Mouse (Mus musculus): Measurements from ENCODE around the gene Cnksr2. TPM values are rescaled to one million over a fixed set of nuclear protein-coding genes. Genes with fewer than 3 reads are reported as not detected.

Cnksr2 gene
- total RNA-seq (2021) = 1 to 10 TPM; 4.5 to 6.6 TPM
- long read RNA-seq, experiment 1 = 0 reads
- long read RNA-seq, experiment 2, partial matches to known transcripts = 0 of 2 reads
- long read RNA-seq, experiment 2, other reads (novel, unspliced or antisense) = 2 of 2 reads

- DNase-seq = peak; percentile 14
Observed at GRCm38 (mm10) chrX:158043057-158043843, at the start of gene Cnksr2. Cnksr2 (minus strand) TSS chrX:158043294.

- no peak for DNase-seq
Observed at GRCm38 (mm10) chrX:158043844-158044140, 698 bp upstream of the Cnksr2 start.

GRCm38 (mm10) chrX:158042255-158043056 lies 638 bp downstream of the Cnksr2 start:
- peak; percentile 1 for DNase-seq

DNA sequence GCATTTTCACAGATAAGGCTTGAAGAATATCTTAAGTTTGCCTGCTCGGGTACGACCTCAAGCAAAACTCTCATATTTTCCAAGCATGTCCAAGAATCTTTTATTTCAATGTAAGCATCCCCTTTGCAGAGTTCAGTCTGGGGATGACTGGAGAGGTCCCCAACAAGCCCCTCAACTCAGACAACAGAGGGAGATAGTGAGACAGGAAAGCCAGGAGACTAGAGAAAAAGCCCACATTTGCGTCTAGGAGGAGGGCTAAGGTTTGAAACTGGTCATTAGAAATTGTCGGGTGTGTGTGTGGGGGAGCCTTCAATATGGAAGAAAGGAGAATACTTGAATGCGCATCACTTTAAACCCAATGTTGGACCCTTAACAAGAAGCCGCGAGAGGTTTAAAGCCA lies 1.4 kb downstream of the Cnksr2 start:
- no peak for DNase-seq

DNA sequence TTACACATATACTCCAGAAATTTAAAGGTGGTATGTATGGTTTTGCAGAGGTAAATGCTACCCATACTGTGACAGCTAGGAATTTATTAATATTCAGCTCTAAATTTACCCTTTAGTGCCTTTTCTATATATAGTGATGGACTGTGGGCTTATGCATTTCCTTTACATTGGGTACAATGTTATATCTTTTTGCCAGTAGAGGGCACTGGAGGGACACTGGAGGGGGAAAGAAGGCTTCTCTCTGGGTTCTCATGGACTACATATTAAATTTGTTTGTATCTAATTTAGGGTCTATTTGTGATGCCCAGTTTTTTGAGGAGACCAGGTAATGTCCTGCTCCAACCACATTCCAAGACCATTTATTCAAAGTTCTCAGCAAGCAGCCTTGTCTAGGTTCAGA lies 91.4 kb downstream of the Cnksr2 start:
- DNase-seq = no peak

- no peak for DNase-seq
Observed at GRCm38 (mm10) chrX:157949256-157949655, 93.8 kb downstream of the Cnksr2 start.

- no peak for DNase-seq
Observed at GRCm38 (mm10) chrX:157945121-157945520, 98.0 kb downstream of the Cnksr2 start.

DNA sequence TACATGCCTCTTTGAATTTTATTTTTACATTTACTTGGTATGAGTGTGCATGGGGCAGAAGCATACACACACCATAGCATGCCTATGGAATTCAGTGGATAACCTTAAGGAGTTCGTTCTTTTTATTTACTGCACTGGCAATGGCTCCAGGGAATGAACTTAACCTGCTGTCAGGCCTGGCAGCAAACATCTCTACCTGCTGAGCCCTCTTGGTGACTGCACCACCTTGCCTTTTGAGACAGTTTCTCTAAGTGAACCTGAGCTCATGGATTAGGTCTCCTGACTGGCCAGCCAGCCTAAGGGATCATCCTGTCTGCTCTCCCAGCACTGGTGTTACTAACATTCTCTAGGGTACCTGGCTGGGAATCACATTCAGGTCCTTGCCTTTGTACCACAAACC lies 106.5 kb downstream of the Cnksr2 start:
- DNase-seq = no peak

- DNase-seq = no peak
Observed at GRCm38 (mm10) chrX:157920093-157920492, 123.0 kb downstream of the Cnksr2 start.

GRCm38 (mm10) chrX:157829983-157830382 lies 213.1 kb downstream of the Cnksr2 start:
- no peak for DNase-seq

- DNase-seq = no peak
Observed at GRCm38 (mm10) chrX:157818921-157819260, 224.2 kb downstream of the Cnksr2 start.

DNA sequence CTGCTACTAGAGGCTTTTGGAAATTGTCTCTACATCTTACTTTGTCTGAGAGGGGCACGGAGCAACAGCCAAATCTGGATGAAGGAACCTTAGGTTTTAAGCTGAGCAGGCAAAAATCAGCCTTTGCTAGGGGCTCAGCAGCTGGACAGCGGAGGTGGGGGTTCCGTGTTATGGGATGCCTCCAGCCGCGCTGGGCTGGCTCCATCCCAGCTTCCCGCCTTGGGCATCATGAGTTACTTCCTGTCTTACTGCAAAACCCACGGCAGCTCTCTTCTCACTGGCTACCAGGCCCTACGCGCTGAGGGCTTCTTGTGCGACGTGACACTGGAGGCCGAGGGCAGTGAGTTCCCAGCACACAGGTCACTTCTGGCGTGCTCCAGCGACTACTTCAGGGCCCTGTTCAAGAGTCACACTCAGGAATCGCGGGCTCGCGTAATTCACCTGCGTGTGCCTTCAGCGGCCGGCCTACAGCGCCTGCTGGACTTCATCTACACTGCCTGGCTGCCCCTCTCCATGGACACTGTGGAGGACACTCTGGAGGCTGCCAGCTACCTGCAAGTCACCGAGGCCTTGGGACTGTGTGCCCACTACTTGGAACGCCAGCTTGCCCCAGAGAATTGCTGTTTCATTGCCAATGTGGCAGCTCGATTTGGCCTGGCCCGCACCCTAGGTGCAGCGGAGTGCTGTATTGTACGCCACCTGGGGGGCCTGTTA lies 224.7 kb downstream of the Cnksr2 start, which contains the start of gene Klhl34:
Gene Klhl34 (plus strand): TSS at position 229 of the 714 bp plus-strand sequence.
- DNase-seq = peak; percentile 10

DNA sequence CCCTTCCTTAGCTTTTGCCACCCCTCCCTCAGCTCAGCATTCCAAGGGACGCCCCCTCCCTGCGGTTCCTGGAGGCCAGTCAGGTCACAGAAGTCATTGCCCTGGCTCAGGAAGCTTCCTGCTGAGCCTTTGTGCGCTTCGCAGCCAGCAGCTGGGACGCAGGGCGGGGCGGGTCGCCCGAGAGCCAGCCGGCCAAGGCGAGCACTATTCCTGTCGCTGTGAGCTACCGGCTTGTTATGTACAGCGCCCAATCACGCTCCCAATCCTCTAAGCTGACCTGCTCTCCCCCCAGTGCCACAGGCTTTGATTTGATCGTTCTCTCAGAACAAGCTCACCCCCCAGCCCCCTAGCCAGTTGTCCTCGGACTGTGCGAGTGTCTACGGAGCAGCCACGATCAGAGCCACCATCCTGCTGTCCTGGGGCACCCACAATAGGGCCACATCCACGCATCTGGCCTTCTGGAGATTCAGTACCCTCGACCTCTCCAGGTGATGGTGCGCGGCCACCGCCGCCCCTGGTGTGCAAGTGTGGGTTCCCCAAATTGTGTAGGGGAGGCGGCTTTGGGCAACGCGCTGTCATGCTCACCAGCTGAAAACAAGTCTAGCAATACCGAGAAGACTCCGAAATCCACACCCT lies 225.4 kb downstream of the Cnksr2 start:
- DNase-seq = peak; percentile 32

DNA sequence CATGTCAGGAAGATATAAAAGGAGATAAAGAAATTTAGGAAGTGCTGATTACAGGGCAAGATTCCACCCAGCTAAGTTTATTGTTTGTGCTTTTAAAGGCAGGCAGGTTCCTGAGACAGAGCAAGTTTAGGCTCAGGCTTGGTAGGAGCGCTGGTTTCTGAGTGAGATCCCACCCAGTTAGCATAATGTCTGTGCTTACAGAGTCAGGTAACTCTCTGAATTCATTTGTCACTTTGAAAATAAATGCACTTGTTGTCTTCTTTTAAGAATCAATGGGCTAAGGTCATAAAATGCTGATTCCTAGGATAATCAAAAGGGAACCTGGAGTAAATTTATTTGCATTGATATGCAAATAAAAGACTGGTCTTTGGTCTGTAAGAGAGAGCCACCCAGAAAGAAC lies 233.4 kb downstream of the Cnksr2 start:
- DNase-seq = no peak

DNA sequence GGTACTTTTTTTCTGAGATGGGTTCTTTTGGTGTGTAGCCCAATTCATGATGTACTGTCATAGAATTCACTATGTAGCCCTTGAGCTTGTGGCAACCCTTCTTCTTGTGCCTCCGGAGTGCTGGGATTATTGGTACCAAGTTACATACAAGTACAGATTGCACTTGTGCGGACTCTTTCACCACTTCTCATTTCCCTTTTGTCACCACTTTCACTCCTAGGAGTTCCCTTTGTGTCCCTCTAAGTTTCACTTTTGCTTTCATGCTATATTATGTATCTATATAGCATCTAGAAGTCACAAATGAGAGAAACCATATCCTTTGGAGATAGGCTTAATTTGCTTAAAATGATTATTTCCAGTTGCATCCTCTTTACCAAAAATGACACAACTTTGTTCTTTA lies 241.4 kb downstream of the Cnksr2 start:
- no peak for DNase-seq

Other genes starting within 250 kb of the Cnksr2 start
- under 1 TPM; 0.21 to 0.58 TPM for gene Klhl34, start 224.9 kb downstream of the Cnksr2 start, total RNA-seq (2021)